Mouse (Mus musculus) midbrain, embryonic 14.5 days (tissue): ENCODE results near the gene Zfp384. TPM values are rescaled to one million over a fixed set of nuclear protein-coding genes. Genes with fewer than 3 reads are reported as not detected.
"Not testable (repeated sequence)": the region's sequence is repeated elsewhere in the genome, so short reads cannot be mapped to it uniquely, and the experiment has no call there.

ENCODE experiments used
- ATAC-seq: fragments of 200-750 bp; cut with Nextera tagmentation; 2 replicates; pipeline ENCODE4 v1.8.0; 2017; ENCODE audit warnings: moderate number of reproducible peaks, moderate library complexity; ENCODE audit not compliant: low FRiP score, low TSS enrichment
- DNase-seq: peaks from one replicate; pipeline ENCODE4 v3.0.0-alpha.2; 2015
- H3K27ac ChIP-seq: fragments of 300-500 bp; sonication (generic); replicated peaks from 2 replicates; pipeline ENCODE4 v1.5.1; 2014; ENCODE audit warnings: mild to moderate bottlenecking, low read depth, low read length, moderate library complexity
- H3K27me3 ChIP-seq: fragments of 300-500 bp; sonication (generic); 2 replicates; pipeline ENCODE4 v1.6.1; 2014; ENCODE audit warnings: low read length, control low read depth, mixed read lengths; ENCODE audit not compliant: control insufficient read depth, insufficient read depth
- H3K36me3 ChIP-seq: fragments of 300-500 bp; sonication (generic); 2 replicates; pipeline ENCODE4 v1.6.1; 2014; ENCODE audit warnings: low read length, control low read depth; ENCODE audit not compliant: control insufficient read depth, insufficient read depth
- H3K4me1 ChIP-seq: fragments of 300-500 bp; sonication (generic); 2 replicates; pipeline ENCODE4 v1.6.1; 2014; ENCODE audit warnings: mild to moderate bottlenecking, antibody characterized with exemption, low read length, control low read depth; ENCODE audit not compliant: control insufficient read depth, insufficient read depth
- H3K4me2 ChIP-seq: fragments of 300-500 bp; sonication (generic); 2 replicates; pipeline ENCODE4 v1.6.1; 2014; ENCODE audit warnings: mild to moderate bottlenecking, low read length, moderate library complexity
- H3K4me3 ChIP-seq: fragments of 300-500 bp; sonication (generic); replicated peaks from 2 replicates; pipeline ENCODE4 v1.5.1; 2014; ENCODE audit warnings: low read depth, low read length
- H3K9ac ChIP-seq: fragments of 300-500 bp; sonication (generic); replicated peaks from 2 replicates; pipeline ENCODE4 v1.6.1; 2014; ENCODE audit warnings: mild to moderate bottlenecking, low read length, moderate library complexity
- H3K9me3 ChIP-seq: fragments of 300-500 bp; sonication (generic); 2 replicates; pipeline ENCODE4 v1.6.1; 2016; ENCODE audit warnings: low read length, control low read depth, mixed read lengths; ENCODE audit not compliant: control insufficient read depth
- WGBS: fragments of 180-500 bp; shearing (Covaris S2); extraction: QIAGEN DNeasy Blood & Tissue Kit; methylation state at CpG from one replicate; pipeline ENCODE4 v1.1.7; 2014; 5-methylcytosine and 5-hydroxymethylcytosine counted together
- polyA plus RNA-seq: library from polyadenylated mRNA; unstranded; fragments of >200 nt; fragmentation: Nextera tagmentation; extraction: Ambion mirVana; gene quantifications from 2 replicates; pipeline ENCODE4 v1.2.1, GENCODE M21; 2014

Gene Zfp384
- polyA plus RNA-seq, 1 experiment from 2014 or later: 16.2 TPM

- no peak overlapping the region for H3K27ac ChIP-seq
- ATAC-seq (no peak), DNase-seq (no peak)
- H3K4me3 ChIP-seq: no peak overlapping the region
- H3K36me3 ChIP-seq: peaks cover 17% of the 10 kb centered on the region
- H3K9ac ChIP-seq: no peak overlapping the region
- no peaks in the 10 kb centered on the region for H3K9me3 ChIP-seq
- H3K4me2 ChIP-seq: no peak overlapping the region
- peaks cover 7% of the 10 kb centered on the region; the same call in 1 of the 2 replicates for H3K4me1 ChIP-seq
- peaks cover 27% of the 10 kb centered on the region for H3K27me3 ChIP-seq
- WGBS: 45% methylated on average over 3 of the region's 3 CpGs
Measured at GRCm38 (mm10) chr6:125003706-125004105, 5.2 kb upstream of the Zfp384 start.

- Histone ChIP-seq H3K36me3 (peaks cover 8% of the 10 kb centered on the region), H3K9me3 (no peaks in the 10 kb centered on the region), H3K4me2 (no peak overlapping the region), H3K27ac (no peak overlapping the region), H3K4me3 (no peak overlapping the region), H3K27me3 (peaks cover 14% of the 10 kb centered on the region), H3K4me1 (peaks cover 9% of the 10 kb centered on the region), H3K9ac (no peak overlapping the region)
- WGBS: 35% methylated on average over 3 of the region's 3 CpGs
- no peak for DNase-seq
- ATAC-seq: no peak
Measured at GRCm38 (mm10) chr6:125005086-125005485, 3.9 kb upstream of the Zfp384 start.

GRCm38 (mm10) chr6:125008060-125008459 lies 885 bp upstream of the Zfp384 start:
- Histone ChIP-seq H3K4me3 (peak overlapping the region; percentile 75), H3K27me3 (no peaks in the 10 kb centered on the region), H3K36me3 (peaks cover 20% of the 10 kb centered on the region), H3K4me1 (peaks cover 27% of the 10 kb centered on the region), H3K27ac (peak overlapping the region; percentile 88), H3K9me3 (no peaks in the 10 kb centered on the region), H3K9ac (peak overlapping the region; percentile 72), H3K4me2 (peak overlapping the region; percentile 70)
- ATAC-seq (no peak), DNase-seq (peak; percentile 13)
- 42% methylated on average over 13 of the region's 13 CpGs for WGBS

- peak; percentile 96 for ATAC-seq
- H3K4me1 ChIP-seq: peaks cover 27% of the 10 kb centered on the region
Measured at GRCm38 (mm10) chr6:125008586-125009128, 288 bp upstream of the Zfp384 start.

GRCm38 (mm10) chr6:125009181-125010073 lies 482 bp downstream of the Zfp384 start:
- Histone ChIP-seq H3K27me3 (no peaks in the 10 kb centered on the region), H3K36me3 (peaks cover 29% of the 10 kb centered on the region), H3K4me3 (peak overlapping the region; percentile 75), H3K4me1 (peaks cover 27% of the 10 kb centered on the region), H3K4me2 (peak overlapping the region; percentile 87), H3K27ac (peak overlapping the region; percentile 98), H3K9me3 (no peaks in the 10 kb centered on the region), H3K9ac (peak overlapping the region; percentile 85)
- 1% methylated on average over 70 of the region's 78 CpGs for WGBS
- ATAC-seq (peak; percentile 88), DNase-seq (peak; percentile 92)

More at GRCm38 (mm10) chr6:125008586-125009128, 288 bp upstream of the Zfp384 start:
- Histone ChIP-seq H3K4me2 (peak overlapping the region; percentile 87), H3K9ac (peak overlapping the region; percentile 85), H3K4me3 (peak overlapping the region; percentile 75), H3K27ac (peak overlapping the region; percentile 98), H3K9me3 (no peaks in the 10 kb centered on the region), H3K36me3 (peaks cover 22% of the 10 kb centered on the region), H3K27me3 (no peaks in the 10 kb centered on the region)
- WGBS: under 1% methylated on average over 32 of the region's 34 CpGs
- DNase-seq: peak; percentile 99

GRCm38 (mm10) chr6:125017682-125018081 lies 8.7 kb downstream of the Zfp384 start:
- H3K27ac ChIP-seq: no peak overlapping the region
- H3K4me2 ChIP-seq: no peak overlapping the region
- no peak overlapping the region for H3K9ac ChIP-seq
- no peak for ATAC-seq
- H3K4me1 ChIP-seq: no peaks in the 10 kb centered on the region
- H3K9me3 ChIP-seq: no peaks in the 10 kb centered on the region
- H3K27me3 ChIP-seq: no peaks in the 10 kb centered on the region
- peaks cover 68% of the 10 kb centered on the region for H3K36me3 ChIP-seq
- 92% methylated on average over 3 of the region's 3 CpGs for WGBS
- H3K4me3 ChIP-seq: no peak overlapping the region
- DNase-seq: no peak

GRCm38 (mm10) chr6:125030532-125030931 lies 21.6 kb downstream of the Zfp384 start:
- H3K4me1 ChIP-seq, H3K27me3 ChIP-seq, H3K27ac ChIP-seq, H3K9me3 ChIP-seq, H3K9ac ChIP-seq, H3K4me2 ChIP-seq, H3K4me3 ChIP-seq, ATAC-seq: not testable (repeated sequence)
- 20% methylated on average over 6 of the region's 9 CpGs for WGBS
- DNase-seq: peak; percentile 58
- H3K36me3 ChIP-seq: peaks cover 75% of the 10 kb centered on the region

- no peak overlapping the region for H3K4me2 ChIP-seq
- no peaks in the 10 kb centered on the region for H3K9me3 ChIP-seq
- 95% methylated on average over 16 of the region's 16 CpGs for WGBS
- H3K4me1 ChIP-seq: no peaks in the 10 kb centered on the region
- no peak overlapping the region for H3K27ac ChIP-seq
- H3K9ac ChIP-seq: no peak overlapping the region
- peaks cover 76% of the 10 kb centered on the region for H3K36me3 ChIP-seq
- no peaks in the 10 kb centered on the region for H3K27me3 ChIP-seq
- H3K4me3 ChIP-seq: no peak overlapping the region
- DNase-seq: no peak
- no peak for ATAC-seq
Measured at GRCm38 (mm10) chr6:125031604-125032003, 22.7 kb downstream of the Zfp384 start.
